ENCODE assay signal across 19 mouse cellular contexts in the genomic region with DNA sequence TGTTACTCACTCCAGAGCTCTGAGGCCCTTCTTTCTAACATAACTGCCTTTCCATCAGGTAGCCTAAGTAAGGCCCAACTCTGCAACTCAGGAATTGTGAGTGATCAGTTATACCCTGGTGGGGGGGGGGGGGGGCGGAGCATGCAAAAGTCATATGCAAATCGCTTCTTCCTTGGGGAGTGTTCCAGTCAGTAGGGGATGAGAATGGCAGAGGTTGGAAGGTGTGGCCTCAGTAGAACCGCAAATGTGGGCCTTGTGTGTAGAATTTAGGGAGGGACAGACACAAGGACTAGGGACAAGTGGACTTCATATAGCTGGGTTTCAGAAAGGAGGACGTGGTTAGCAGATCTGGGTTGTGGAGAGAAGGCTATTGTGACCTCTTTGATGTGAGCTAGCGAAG. TPM values are rescaled to one million over a fixed set of nuclear protein-coding genes. Genes with fewer than 3 reads are reported as not detected.
"Had no signal": no experiment of that assay in that cellular context is flagged by ENCODE, and none has a peak within 500 bp of the region (broad histone marks: within the 10 kb centered on the region; RNA-seq: fewer than 3 reads in every experiment).

No protein-coding gene starts in this region.

- H3K36me3 ChIP-seq: midbrain, embryonic 10.5 days; midbrain, embryonic 12.5 days; neural tube, embryonic 13.5 days; neural tube, embryonic 15.5 days had no signal

- H3K4me3 ChIP-seq: midbrain, embryonic 10.5 days; midbrain, embryonic 12.5 days; myocyte; neural tube, embryonic 13.5 days; neural tube, embryonic 15.5 days had no signal

- H3K4me2 ChIP-seq: lung, embryonic 14.5 days; midbrain, embryonic 12.5 days; neural tube, embryonic 13.5 days; neural tube, embryonic 15.5 days had no signal

- H3K27ac ChIP-seq: midbrain, embryonic 12.5 days; neural tube, embryonic 13.5 days; neural tube, embryonic 15.5 days had no signal

- ATAC-seq: midbrain, embryonic 16.5 days had no signal

- H3K27me3 ChIP-seq: neural tube, embryonic 13.5 days; neural tube, embryonic 15.5 days had no signal

- H3K9me3 ChIP-seq: midbrain, embryonic 10.5 days; midbrain, embryonic 12.5 days; neural tube, embryonic 13.5 days; neural tube, embryonic 15.5 days had no signal

- DNase-seq: lung, embryonic 14.5 days; lung, postnatal 10 days; lung, postnatal 4 days; midbrain, embryonic 14.5 days; retina, postnatal 1 day; right cerebral cortex, adult 18-20 months; right cerebral cortex, postnatal 25 days; right cerebral cortex, postnatal 4 days; spleen, adult 18-20 months; thymus, adult 18-20 months; thymus, postnatal 14 days; thymus, postnatal 36 days had no signal

- H3K9ac ChIP-seq: lung, embryonic 14.5 days; midbrain, embryonic 12.5 days; neural tube, embryonic 13.5 days; neural tube, embryonic 15.5 days had no signal

RNA-seq across cellular contexts. Expression of gene Hrh2, which starts 23.3 kb away (rescaled TPM):
- polyA plus RNA-seq: lung, embryonic 14.5 days; myocyte; neural tube, embryonic 11.5 days had no signal
